Mouse (Mus musculus): ENCODE measurements around the gene Ctla4.

The Ctla4 gene

GRCm38 (mm10) chr1:60960451-60960850 is 73.7 kb downstream of the Ctla4 start:
- peak; percentile 59 for DNase-seq (ENCODE audit: low read depth, low spot score)

- peak; percentile 64 for DNase-seq (ENCODE audit: low read depth, low spot score)
Observed at GRCm38 (mm10) chr1:60961080-60961479, 74.3 kb downstream of the Ctla4 start.

- DNase-seq (ENCODE audit: low read depth, low spot score), result no peak
Observed at GRCm38 (mm10) chr1:60962095-60962494, 75.3 kb downstream of the Ctla4 start.

Measured in skeletal muscle tissue, adult 2 months (tissue).